Mouse (Mus musculus) spleen, adult 2 months (tissue): ENCODE data around the gene Sap30bp.

ENCODE experiments used
- CTCF ChIP-seq: fragments of 200-500 bp; IDR thresholded peaks from 2 replicates; pipeline ENCODE4 v1.5.1; 2011; ENCODE audit warnings: mild to moderate bottlenecking, inconsistent platforms; ENCODE audit not compliant: insufficient read depth, insufficient read length, insufficient replicate concordance; ENCODE audit errors: extremely low read depth
- POLR2A ChIP-seq: fragments of 200-500 bp; IDR thresholded peaks from 2 replicates; pipeline ENCODE4 v1.6.1; 2011; ENCODE audit warnings: low read depth, low read length, inconsistent platforms

DNA sequence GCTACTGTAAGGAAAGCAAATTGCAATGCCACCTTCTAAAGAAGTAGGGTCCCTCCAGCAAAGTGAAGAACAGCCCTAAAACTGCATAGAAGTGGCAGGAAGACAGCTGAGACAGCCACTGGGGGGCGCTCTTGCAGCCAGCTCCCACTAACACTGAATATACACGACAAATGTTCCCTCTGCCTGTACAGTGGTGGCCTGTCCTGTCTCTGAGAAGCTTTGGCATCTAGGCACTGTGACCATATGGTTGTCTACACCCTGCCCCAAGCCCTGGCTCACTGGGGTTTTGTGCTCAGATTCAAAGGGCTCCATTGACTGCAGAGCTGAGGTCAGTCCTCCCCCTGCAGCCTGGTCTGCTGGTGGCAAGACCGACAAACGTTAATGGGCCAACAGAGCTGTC is 34.2 kb upstream of the Sap30bp start:
- TF ChIP-seq CTCF (peak; percentile 57; the same call in 1 of the 2 replicates), POLR2A (no peak)
